Mouse (Mus musculus) inflammation-experienced regulatory T-cells (primary cell): Measurements from ENCODE around the gene Pram1. TPM values are rescaled to one million over a fixed set of nuclear protein-coding genes. Genes with fewer than 3 reads are reported as not detected.

Experiments
- polyA plus RNA-seq, 2 experiments: library from polyadenylated mRNA; unstranded; fragments of 100-300 nt; shearing (Covaris generic); gene quantifications; one replicate each; pipeline ENCODE4 v1.2.1; 2017

Pram1 gene
- polyA plus RNA-seq: 1 to 10 TPM in 1 of 2 experiments, under 1 TPM in 1; 0.99 to 1.5 TPM

DNA sequence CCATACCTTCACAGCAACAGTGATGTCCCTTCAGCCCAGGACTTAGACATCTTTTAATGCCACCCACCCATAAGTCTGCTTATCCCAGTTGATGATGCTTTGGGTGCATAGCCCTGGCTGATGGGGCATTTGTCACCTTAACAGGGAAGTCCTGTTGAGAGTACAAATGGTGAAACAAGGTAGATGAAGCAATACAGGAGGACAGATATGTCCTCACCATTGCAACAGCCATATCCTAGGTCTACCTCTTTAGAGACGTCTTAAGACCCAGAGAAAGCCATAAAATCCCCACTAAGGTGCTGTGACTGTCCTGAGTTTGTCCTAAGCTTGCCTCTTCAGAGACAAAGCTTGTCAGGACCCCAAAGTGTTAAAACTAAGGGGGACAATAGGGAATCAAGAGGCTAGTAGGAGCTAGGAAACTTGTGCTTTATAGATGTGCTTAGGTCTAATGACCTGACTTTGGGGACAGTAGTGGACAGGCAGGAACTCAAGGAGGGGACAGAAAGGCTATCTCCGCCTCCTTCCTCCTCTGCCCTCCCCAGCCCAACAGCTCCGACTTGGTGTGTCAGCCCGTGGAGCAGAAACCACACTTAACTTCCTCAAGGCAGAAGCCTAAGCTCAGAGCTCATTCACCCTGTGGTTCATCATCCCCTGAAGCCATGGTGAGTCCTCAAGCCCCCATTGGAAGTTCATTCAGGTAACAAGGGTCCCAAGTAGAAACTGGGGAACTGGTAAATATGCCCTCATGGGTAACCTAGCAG is at the start of gene Pram1:
Gene Pram1 (plus strand): TSS at position 541 of the 761 bp plus-strand sequence.

DNA sequence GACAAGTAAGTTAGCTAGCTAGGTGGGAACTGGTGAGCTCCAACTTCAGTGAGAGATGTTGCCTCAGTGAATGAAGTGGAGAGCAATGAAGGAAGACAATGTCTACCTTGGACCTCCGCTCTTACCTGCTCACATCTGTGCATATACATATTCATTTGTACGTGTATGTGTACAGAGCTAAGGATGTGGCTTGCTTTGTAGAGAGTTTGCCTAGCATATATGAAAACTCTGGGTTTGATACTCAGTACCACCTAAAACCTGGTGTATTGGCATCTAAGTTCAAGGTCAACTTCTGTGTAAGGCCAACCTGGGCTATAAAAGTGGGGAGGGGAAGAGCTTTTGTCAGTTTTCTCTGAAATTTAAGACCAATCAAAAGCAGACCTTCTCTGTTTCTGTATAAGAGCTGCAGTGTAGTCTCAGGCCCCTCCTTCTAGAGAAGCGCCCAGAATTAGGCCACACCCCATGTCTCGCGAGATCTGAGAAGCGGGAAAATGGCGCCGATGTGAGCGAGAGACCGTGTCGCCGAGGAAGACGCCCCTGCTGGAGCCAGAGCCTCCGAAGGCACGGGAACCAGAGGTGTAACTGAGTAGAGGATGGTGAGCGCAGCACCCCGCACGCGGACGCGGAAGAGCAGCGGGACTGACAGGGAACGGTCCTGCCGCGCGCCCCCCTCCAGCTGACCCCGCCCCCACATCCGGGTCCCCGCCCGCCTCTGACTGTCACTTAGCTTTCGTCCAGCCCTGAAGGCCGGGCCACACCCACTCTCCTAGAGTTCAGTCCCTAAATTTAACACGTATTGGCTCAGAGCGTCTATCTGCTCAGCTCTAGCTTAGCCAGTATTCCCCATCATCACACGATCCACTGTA is 9.0 kb upstream of the Pram1 start, which contains the start of gene Zfp414:
Gene Zfp414 (plus strand): TSS at position 470 of the 866 bp plus-strand sequence.

DNA sequence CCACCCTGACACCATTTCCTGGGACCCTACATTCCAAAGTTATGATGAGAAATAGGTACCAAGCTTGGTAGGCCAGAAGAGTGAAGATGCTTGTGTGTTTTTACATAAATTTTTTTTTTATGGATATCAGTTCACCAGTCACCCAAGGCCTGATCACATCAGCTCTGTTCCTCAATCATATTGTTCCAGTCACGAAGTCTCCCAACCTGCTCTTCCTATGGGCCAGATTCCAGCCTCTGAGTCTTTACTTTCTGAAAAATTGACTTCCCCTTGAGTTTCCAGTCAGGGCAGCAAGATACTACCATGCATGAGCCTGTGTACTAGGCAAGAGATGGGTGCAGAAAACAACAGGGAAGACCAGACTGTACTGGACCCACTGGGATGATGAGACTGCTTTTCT is 48.9 kb downstream of the Pram1 start, which contains the start of gene Hnrnpm:
Gene Hnrnpm (minus strand): TSS at position 101 of the 400 bp plus-strand sequence.

Other genes with a start within 250 kb of the Pram1 start
- gene Zfp101, start 243.4 kb upstream of the Pram1 start, polyA plus RNA-seq: 1 to 10 TPM; 7.5 to 8.3 TPM
- not detected for gene Actl9, start 205.2 kb upstream of the Pram1 start, polyA plus RNA-seq
- gene Adamts10, start 113.9 kb upstream of the Pram1 start, polyA plus RNA-seq: 100 to 1,000 TPM; 106 to 127 TPM
- gene Myo1f, start 82.3 kb upstream of the Pram1 start, polyA plus RNA-seq: 10 to 100 TPM; 80.1 to 80.7 TPM
- gene Zfp414, start 9.0 kb upstream of the Pram1 start, polyA plus RNA-seq: 10 to 100 TPM; 62.1 to 66.8 TPM
- 100 to 1,000 TPM; 337 to 341 TPM for gene Hnrnpm, start 48.8 kb downstream of the Pram1 start, polyA plus RNA-seq
- gene March2, start 80.6 kb downstream of the Pram1 start, polyA plus RNA-seq: 100 to 1,000 TPM in 1 of 2 experiments, 10 to 100 TPM in 1; 96.3 to 115 TPM
- gene Rab11b, start 122.5 kb downstream of the Pram1 start, polyA plus RNA-seq: 100 to 1,000 TPM; 270 to 275 TPM
- gene Angptl4, start 143.8 kb downstream of the Pram1 start, polyA plus RNA-seq: 1 to 10 TPM; 3.2 to 7.7 TPM
- gene Kank3, start 172.5 kb downstream of the Pram1 start, polyA plus RNA-seq: 10 to 100 TPM in 1 of 2 experiments, 1 to 10 TPM in 1; 6.9 to 16.4 TPM
- 100 to 1,000 TPM; 768 to 791 TPM for gene Rps28, start 186.5 kb downstream of the Pram1 start, polyA plus RNA-seq
- 100 to 1,000 TPM; 295 to 298 TPM for gene Ndufa7, start 186.5 kb downstream of the Pram1 start, polyA plus RNA-seq
- 10 to 100 TPM; 12.7 to 26.5 TPM for gene Cd320, start 205.0 kb downstream of the Pram1 start, polyA plus RNA-seq
- gene Gm7029, start 235.8 kb downstream of the Pram1 start, polyA plus RNA-seq: not detected